Mouse (Mus musculus) ES-Bruce4 (cell line): ENCODE results near the gene Ap3d1.

Experiments
- CTCF ChIP-seq: IDR thresholded peaks from one replicate; pipeline ENCODE4 v1.8.1; 2011; ENCODE audit warnings: low read depth, low read length
- POLR2A ChIP-seq: IDR thresholded peaks from one replicate; pipeline ENCODE4 v1.8.1; 2011; ENCODE audit warnings: low read length; ENCODE audit not compliant: insufficient read depth

DNA sequence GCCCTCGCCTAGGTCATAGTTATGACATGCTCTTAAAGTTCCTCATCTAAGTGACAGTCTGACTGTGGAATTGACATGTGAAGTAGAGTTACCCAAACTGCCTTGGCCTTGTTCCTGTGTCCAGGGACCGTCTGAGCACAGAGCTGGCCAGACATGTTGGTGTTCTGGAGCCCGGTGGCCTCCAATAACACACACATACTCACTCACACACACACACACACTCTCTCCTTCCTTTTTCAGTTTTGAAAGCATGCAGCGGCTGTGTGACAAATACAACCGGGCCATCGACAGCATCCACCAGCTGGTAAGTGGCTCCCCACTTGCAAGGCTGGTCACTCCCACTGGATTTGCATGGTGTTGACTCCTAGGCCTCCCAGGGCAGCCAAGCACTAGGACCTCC is 26.3 kb upstream of the Ap3d1 start:
- TF ChIP-seq CTCF (no peak), POLR2A (no peak)
